Mouse (Mus musculus) thymus, adult 2 months (tissue): ENCODE data around the gene Olfr30. TPM values are rescaled to one million over a fixed set of nuclear protein-coding genes. Genes with fewer than 3 reads are reported as not detected.
"Not testable (repeated sequence)": the region's sequence is repeated elsewhere in the genome, so short reads cannot be mapped to it uniquely, and the experiment has no call there.

Experiments
- DNase-seq: peaks from one replicate; pipeline ENCODE4 v3.0.0; 2021
- H3K27ac ChIP-seq: fragments of 200-500 bp; 2 replicates; pipeline ENCODE4 v1.5.1; 2012; ENCODE audit warnings: low read length, control low read depth; ENCODE audit not compliant: control insufficient read depth, insufficient read depth
- H3K27me3 ChIP-seq: fragments of 200-500 bp; 2 replicates; pipeline ENCODE4 v1.6.1; 2012; ENCODE audit warnings: mild to moderate bottlenecking, low read length, moderate library complexity, mixed read lengths; ENCODE audit not compliant: control insufficient read depth, insufficient read depth
- H3K36me3 ChIP-seq: fragments of 200-500 bp; 2 replicates; pipeline ENCODE4 v1.6.1; 2012; ENCODE audit warnings: mild to moderate bottlenecking, low read length, moderate library complexity; ENCODE audit not compliant: control insufficient read depth, insufficient read depth
- H3K4me1 ChIP-seq: fragments of 200-500 bp; replicated peaks from 2 replicates; pipeline ENCODE4 v1.6.1; 2012; ENCODE audit warnings: low read length; ENCODE audit not compliant: control insufficient read depth, insufficient read depth
- H3K4me3 ChIP-seq: fragments of 200-500 bp; 2 replicates; pipeline ENCODE4 v1.5.1; 2012; ENCODE audit warnings: mild to moderate bottlenecking, low read length, control low read depth, moderate library complexity; ENCODE audit not compliant: control insufficient read depth, insufficient read depth
- CTCF ChIP-seq: fragments of 200-500 bp; IDR thresholded peaks from 2 replicates; pipeline ENCODE4 v1.5.1; 2012; ENCODE audit warnings: mild to moderate bottlenecking, control low read depth, low read length, moderate library complexity, borderline replicate concordance; ENCODE audit not compliant: control insufficient read depth, poor library complexity, insufficient read depth; ENCODE audit errors: extremely low read depth
- POLR2A ChIP-seq: fragments of 200-500 bp; IDR thresholded peaks from 2 replicates; pipeline ENCODE4 v1.6.1; 2012; ENCODE audit warnings: mild to moderate bottlenecking, low read length, control low read depth, moderate library complexity; ENCODE audit not compliant: control insufficient read depth, poor library complexity, insufficient read depth; ENCODE audit errors: extremely low read depth
- WGBS: fragments of 180-500 bp; shearing (Covaris S2); methylation state at CpG from one replicate; pipeline ENCODE4 v1.1.7; 2018; 5-methylcytosine and 5-hydroxymethylcytosine counted together
- polyA plus RNA-seq: library from polyadenylated mRNA; depleted of rRNA; stranded (reverse); fragments of >200 nt; gene quantifications from 2 replicates; pipeline ENCODE4 v1.2.3, GENCODE M21; 2012; rRNA removed

The Olfr30 gene
- 0.05 TPM in 1 of 2 replicates, not detected in the other for polyA plus RNA-seq

- Histone ChIP-seq H3K4me3 (no peak within 1 kb of the TSS), H3K27ac (no peak within 1 kb of the TSS), H3K27me3 (no peaks in the 10 kb centered on the region), H3K4me1 (no peaks in the 10 kb centered on the region), H3K36me3 (no peaks in the 10 kb centered on the region)
- no peak for TF ChIP-seq POLR2A
- no peak for TF ChIP-seq CTCF
- DNase-seq = no peak
Observed at GRCm38 (mm10) chr11:58462170-58462569, at the start of gene Olfr30. Olfr30 (minus strand) TSS chr11:58462270.

- not testable (repeated sequence) for H3K27me3 ChIP-seq, H3K4me1 ChIP-seq, H3K27ac ChIP-seq, H3K4me3 ChIP-seq, H3K36me3 ChIP-seq, DNase-seq
- 89% methylated on average over 19 of the region's 19 CpGs for WGBS
Observed at GRCm38 (mm10) chr11:58509058-58509457, 47.0 kb upstream of the Olfr30 start.

- H3K27ac ChIP-seq, H3K27me3 ChIP-seq, H3K4me3 ChIP-seq, H3K36me3 ChIP-seq, H3K4me1 ChIP-seq, DNase-seq: not testable (repeated sequence)
Observed at GRCm38 (mm10) chr11:58502472-58502871, 40.4 kb upstream of the Olfr30 start, which contains the start of gene Olfr331. Olfr331 (minus strand) TSS chr11:58502572.

DNA sequence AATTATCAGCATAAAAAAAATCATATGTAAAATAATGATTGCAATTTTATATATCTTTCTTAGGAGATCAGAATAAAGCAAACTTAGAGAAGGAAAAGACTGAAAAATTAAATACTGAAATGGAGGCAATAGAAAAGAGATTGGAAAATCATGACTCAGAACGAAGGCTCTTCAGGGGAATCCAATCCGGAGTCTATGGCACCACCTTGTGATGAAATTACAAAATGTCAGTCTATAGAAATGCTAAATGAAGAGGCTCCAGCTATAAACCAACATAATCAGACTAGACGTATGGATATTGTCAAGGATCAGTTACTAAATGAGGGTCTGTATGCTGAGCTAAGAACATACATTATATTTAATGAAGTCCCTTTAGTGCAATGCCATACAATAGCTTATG lies 37.2 kb upstream of the Olfr30 start:
- DNase-seq = no peak
- no peaks in the 10 kb centered on the region for H3K4me1 ChIP-seq
- 62% methylated on average over 3 of the region's 3 CpGs for WGBS

GRCm38 (mm10) chr11:58498761-58499160 lies 36.7 kb upstream of the Olfr30 start:
- Histone ChIP-seq H3K4me1 (no peaks in the 10 kb centered on the region), H3K36me3 (no peaks in the 10 kb centered on the region), H3K27ac (no peak overlapping the region), H3K27me3 (no peaks in the 10 kb centered on the region), H3K4me3 (no peak overlapping the region)
- WGBS = 87% methylated on average over 9 of the region's 9 CpGs
- TF ChIP-seq CTCF = no peak
- TF ChIP-seq POLR2A = no peak
- no peak for DNase-seq

More for the DNA sequence above, 37.2 kb upstream of the Olfr30 start:
- Histone ChIP-seq H3K36me3 (no peaks in the 10 kb centered on the region), H3K27me3 (no peaks in the 10 kb centered on the region), H3K4me3 (no peak overlapping the region), H3K27ac (no peak overlapping the region)
- no peak for TF ChIP-seq CTCF
- TF ChIP-seq POLR2A = no peak

DNA sequence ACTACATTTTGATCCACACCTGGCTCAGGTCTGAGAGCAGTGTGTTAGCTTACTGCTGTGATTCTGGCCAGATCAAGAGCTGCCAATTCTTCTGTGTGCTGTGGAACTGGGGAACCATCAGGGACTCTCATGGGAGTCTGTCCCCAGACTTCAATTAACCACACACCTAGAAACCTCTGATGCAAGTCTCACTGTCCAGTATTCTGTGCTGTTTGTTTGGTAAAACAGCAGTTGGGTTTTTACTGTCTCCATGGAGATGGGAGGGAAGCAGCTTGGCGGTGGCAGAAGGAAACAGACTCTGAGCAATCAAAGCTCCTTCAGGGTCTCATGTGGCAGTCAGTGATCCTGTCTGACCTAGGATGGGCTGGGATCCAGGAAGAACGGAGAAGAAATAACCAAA lies 30.4 kb upstream of the Olfr30 start, which contains the start of gene Olfr332:
Gene Olfr332, minus strand, starts transcription at position 101 of the 400 bp plus-strand sequence.
- H3K27ac ChIP-seq = no peak within 1 kb of the TSS
- H3K36me3 ChIP-seq = no peaks in the 10 kb centered on the region
- no peak within 1 kb of the TSS for H3K4me3 ChIP-seq
- no peak for DNase-seq
- H3K4me1 ChIP-seq = no peaks in the 10 kb centered on the region
- no peak for TF ChIP-seq CTCF
- no peak for TF ChIP-seq POLR2A
- 85% methylated on average over 2 of the region's 2 CpGs for WGBS
- H3K27me3 ChIP-seq = no peaks in the 10 kb centered on the region

- H3K27ac ChIP-seq = no peak overlapping the region
- no peaks in the 10 kb centered on the region for H3K4me1 ChIP-seq
- no peak for TF ChIP-seq CTCF
- no peaks in the 10 kb centered on the region for H3K27me3 ChIP-seq
- DNase-seq = no peak
- no peak overlapping the region for H3K4me3 ChIP-seq
- 66% methylated on average over 4 of the region's 4 CpGs for WGBS
- H3K36me3 ChIP-seq = no peaks in the 10 kb centered on the region
Observed at GRCm38 (mm10) chr11:58453592-58453991, 8.5 kb downstream of the Olfr30 start.

DNA sequence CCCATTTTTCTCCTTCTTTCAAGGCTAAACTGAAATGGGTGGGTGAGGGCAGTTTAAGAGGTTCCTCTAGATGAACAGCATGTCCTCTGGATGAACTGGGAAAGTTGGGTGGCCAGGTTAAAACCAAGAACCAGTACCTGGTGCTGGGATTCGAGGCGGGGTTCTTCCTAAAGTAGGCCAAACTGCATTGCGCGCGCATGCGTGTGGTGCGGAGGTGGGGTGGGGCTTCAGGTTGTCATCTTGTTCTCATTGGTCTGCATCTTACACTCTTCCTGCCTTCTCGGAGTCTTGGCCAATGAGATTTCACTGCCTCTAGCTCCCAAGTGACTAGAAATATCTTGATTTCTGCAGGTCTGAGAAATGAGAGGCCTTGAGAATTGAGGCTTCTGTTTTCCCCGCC lies 9.3 kb downstream of the Olfr30 start, which contains the start of gene Lypd9:
Gene Lypd9, minus strand, starts transcription at position 165 of the 400 bp plus-strand sequence.
- TF ChIP-seq POLR2A = no peak
- Histone ChIP-seq H3K36me3 (no peaks in the 10 kb centered on the region), H3K4me3 (no peak within 1 kb of the TSS), H3K4me1 (no peaks in the 10 kb centered on the region), H3K27ac (no peak within 1 kb of the TSS), H3K27me3 (no peaks in the 10 kb centered on the region)
- no peak for DNase-seq
- 97% methylated on average over 9 of the region's 9 CpGs for WGBS
